In the genomic region with DNA sequence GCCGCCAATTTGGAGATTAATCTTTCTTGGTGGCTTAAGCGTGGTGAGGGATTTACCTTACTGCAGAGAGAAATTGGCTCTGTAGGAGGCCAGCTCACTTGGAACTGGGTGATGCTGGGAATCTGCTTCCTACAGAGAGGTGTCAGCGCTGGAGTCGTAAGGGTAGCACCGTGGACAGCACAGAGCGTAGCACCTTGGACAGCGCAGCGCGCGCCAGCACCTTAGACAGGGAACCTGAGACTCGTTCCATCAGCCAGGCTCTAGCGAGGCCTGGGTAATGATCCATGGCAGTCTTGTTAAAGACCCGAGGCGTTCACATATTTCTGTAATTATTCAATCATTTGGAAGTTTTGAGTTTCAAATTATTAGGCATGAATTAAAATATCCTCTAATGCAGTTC, we compare ENCODE assay signal across 8 mouse cellular contexts.
A peak's percentile ranks its signal among the peaks of the same experiment; 100 is the strongest.
DNase-seq lines count a peak whose midpoint lies in the region; ATAC-seq and TF ChIP-seq lines count a peak whose summit lies in the region.

No protein-coding gene starts in this region.

- TF ChIP-seq CTCF in hindbrain, postnatal 0 days (IDR thresholded peaks at IDR 0.05; ENCODE audit: low read depth): no peak
- TF ChIP-seq CTCF in layer of hippocampus, adult 2 months (conservative IDR thresholded peaks at IDR 0.05): no peak

- no peaks in the 10 kb centered on the region for H3K36me3 ChIP-seq in hindbrain, postnatal 0 days (ENCODE audit: insufficient read depth, low read length)
- no peaks in the 10 kb centered on the region for H3K36me3 ChIP-seq in hindbrain, embryonic 12.5 days
- H3K36me3 ChIP-seq in kidney, embryonic 14.5 days (ENCODE audit: control insufficient read depth, insufficient read depth, low read length): no peaks in the 10 kb centered on the region
- H3K36me3 ChIP-seq in myocyte (ENCODE audit: control insufficient read depth, insufficient read depth): no peaks in the 10 kb centered on the region

- TF ChIP-seq POLR2A in myocyte (IDR thresholded peaks at IDR 0.05; ENCODE audit: insufficient read length, low read depth): no peak

- no peak overlapping the region for H3K4me3 ChIP-seq in hindbrain, postnatal 0 days (ENCODE audit: low read length)
- no peak overlapping the region for H3K4me3 ChIP-seq in hindbrain, embryonic 12.5 days
- no peak overlapping the region for H3K4me3 ChIP-seq in kidney, embryonic 14.5 days (ENCODE audit: low read length)
- H3K4me3 ChIP-seq in myocyte: no peak overlapping the region
- no peak overlapping the region for H3K4me3 ChIP-seq in layer of hippocampus, adult 2 months

- no peak for ATAC-seq in hindbrain, postnatal 0 days
- ATAC-seq in hindbrain, embryonic 12.5 days (ENCODE audit: low FRiP score): no peak
- peak; percentile 86 for ATAC-seq in kidney, embryonic 14.5 days (ENCODE audit: low FRiP score, low TSS enrichment)

- peak; percentile 14 for DNase-seq in hindbrain, postnatal 0 days (ENCODE audit: low spot score)
- DNase-seq in adrenal gland, postnatal 25 days: peak; percentile 44
- DNase-seq in layer of hippocampus, adult 2 months (ENCODE audit: low spot score in 2 of 2): no peak
- DNase-seq in layer of hippocampus, postnatal 14 days (ENCODE audit: low spot score in 2 of 2): no peak
- no peak for DNase-seq in left cerebral cortex, adult 11 months (ENCODE audit: low spot score)

- H3K9me3 ChIP-seq in hindbrain, postnatal 0 days (ENCODE audit: low read length): no peaks in the 10 kb centered on the region
- H3K9me3 ChIP-seq in hindbrain, embryonic 12.5 days (replicated peaks): no peaks in the 10 kb centered on the region
- H3K9me3 ChIP-seq in kidney, embryonic 14.5 days (ENCODE audit: control insufficient read depth, low read length): no peaks in the 10 kb centered on the region

- H3K79me2 ChIP-seq in myocyte (ENCODE audit: control insufficient read depth, insufficient read depth): no peaks in the 10 kb centered on the region

- no peaks in the 10 kb centered on the region for H3K27me3 ChIP-seq in hindbrain, postnatal 0 days (ENCODE audit: insufficient read depth, low read length)
- H3K27me3 ChIP-seq in hindbrain, embryonic 12.5 days: no peaks in the 10 kb centered on the region
- H3K27me3 ChIP-seq in kidney, embryonic 14.5 days (ENCODE audit: control insufficient read depth, insufficient read depth, low read length): no peaks in the 10 kb centered on the region
- H3K27me3 ChIP-seq in myocyte (ENCODE audit: control insufficient read depth, insufficient read depth, insufficient read length): no peaks in the 10 kb centered on the region

- H3ac ChIP-seq in myocyte (ENCODE audit: control insufficient read depth, insufficient read length): no peak overlapping the region

- no peaks in the 10 kb centered on the region for H3K4me1 ChIP-seq in hindbrain, postnatal 0 days (ENCODE audit: insufficient read depth, low read length)
- H3K4me1 ChIP-seq in hindbrain, embryonic 12.5 days: no peaks in the 10 kb centered on the region
- no peaks in the 10 kb centered on the region for H3K4me1 ChIP-seq in kidney, embryonic 14.5 days (ENCODE audit: control insufficient read depth, insufficient read depth, low read length)

- no peak overlapping the region for H3K4me2 ChIP-seq in hindbrain, postnatal 0 days (ENCODE audit: low read depth, low read length)
- H3K4me2 ChIP-seq in hindbrain, embryonic 12.5 days (replicated peaks): no peak overlapping the region
- no peak overlapping the region for H3K4me2 ChIP-seq in kidney, embryonic 14.5 days (replicated peaks; ENCODE audit: low read depth, low read length)
- H3K4me2 ChIP-seq in myocyte (ENCODE audit: low read depth): no peak overlapping the region

- H3K27ac ChIP-seq in hindbrain, postnatal 0 days: no peak overlapping the region
- H3K27ac ChIP-seq in hindbrain, embryonic 12.5 days: no peak overlapping the region
- H3K27ac ChIP-seq in kidney, embryonic 14.5 days (ENCODE audit: low read depth, low read length): no peak overlapping the region
- no peak overlapping the region for H3K27ac ChIP-seq in layer of hippocampus, adult 2 months

- no peak overlapping the region for H3K9ac ChIP-seq in hindbrain, postnatal 0 days (replicated peaks; ENCODE audit: low read length)
- no peak overlapping the region for H3K9ac ChIP-seq in hindbrain, embryonic 12.5 days
- no peak overlapping the region for H3K9ac ChIP-seq in kidney, embryonic 14.5 days (ENCODE audit: low read depth, low read length)

- WGBS in hindbrain, postnatal 0 days: 20% methylated on average over 14 of the region's 14 CpGs
- WGBS in hindbrain, embryonic 12.5 days: 10% methylated on average over 14 of the region's 14 CpGs
- WGBS in kidney, embryonic 14.5 days: 4% methylated on average over 14 of the region's 14 CpGs

TF ChIP-seq in myocyte, 11 proteins besides CTCF, POLR2A, EP300 and RAD21:
- no peak for TF ChIP-seq USF1 (IDR thresholded peaks at IDR 0.05; ENCODE audit: low read depth)
- peak; percentile 99 for TF ChIP-seq REST (IDR thresholded peaks at IDR 0.05; ENCODE audit: insufficient read depth, insufficient read length)

Comparison
In these comparisons a context has a peak if more than half of its experiments do, and no peak if none do; other contexts are left out.
1. DNase-seq: peak in hindbrain, postnatal 0 days (single experiment) and adrenal gland, postnatal 25 days (single experiment); none in layer of hippocampus, adult 2 months (0 of 2), layer of hippocampus, postnatal 14 days (0 of 2) and left cerebral cortex, adult 11 months (single experiment).